Comparison of ENCODE assay signal across 9 mouse cellular contexts in the genomic region with DNA sequence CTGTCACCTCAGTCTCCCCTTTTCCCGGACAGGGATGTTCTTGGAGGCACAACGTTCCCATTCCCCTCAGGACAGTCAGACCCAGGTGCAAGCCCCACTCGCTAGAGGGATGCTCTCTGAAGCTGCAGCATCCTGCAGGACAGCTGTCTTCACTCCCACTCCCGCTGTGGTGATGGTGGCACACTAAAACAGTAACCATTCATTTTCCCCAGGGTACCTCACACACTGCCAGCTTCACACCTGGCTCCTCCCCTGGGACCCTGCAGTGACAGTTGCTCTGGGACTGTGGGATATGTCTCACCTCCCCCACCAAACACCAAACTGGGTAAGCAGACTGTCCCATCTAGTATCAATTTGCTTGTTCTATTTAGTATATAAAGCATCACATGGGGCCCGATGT. TPM values are rescaled to one million over a fixed set of nuclear protein-coding genes. Genes with fewer than 3 reads are reported as not detected.
DNase-seq lines count a peak whose midpoint lies in the region; ATAC-seq and TF ChIP-seq lines count a peak whose summit lies in the region.
"Had no signal": no experiment of that assay in that cellular context is flagged by ENCODE, and none has a peak within 500 bp of the region (broad histone marks: within the 10 kb centered on the region; RNA-seq: fewer than 3 reads in every experiment).

No protein-coding gene starts in this region.

- H3K27me3 ChIP-seq in heart, embryonic 12.5 days (replicated peaks), result no peaks in the 10 kb centered on the region
- H3K27me3 ChIP-seq in G1E (ENCODE audit: insufficient read depth, low read length), result no peaks in the 10 kb centered on the region
- H3K27me3 ChIP-seq in heart, postnatal 0 days (ENCODE audit: control insufficient read depth, insufficient read depth, low read length), result no peaks in the 10 kb centered on the region
- no peaks in the 10 kb centered on the region for H3K27me3 ChIP-seq in midbrain, embryonic 11.5 days (ENCODE audit: control insufficient read depth, insufficient read depth, low read length)
- H3K27me3 ChIP-seq: Patski had no signal

- H3K9ac ChIP-seq in heart, embryonic 12.5 days, result peak overlapping the region; percentile 76
- peak overlapping the region; percentile 53; the same call in 1 of the 2 replicates for H3K9ac ChIP-seq in heart, postnatal 0 days (replicated peaks; ENCODE audit: low read depth, low read length)
- peak overlapping the region; percentile 70 for H3K9ac ChIP-seq in midbrain, embryonic 11.5 days (ENCODE audit: low read length)

- peak overlapping the region; percentile 65 for H3K4me3 ChIP-seq in heart, embryonic 12.5 days
- H3K4me3 ChIP-seq in G1E (ENCODE audit: low read depth, low read length), result peak overlapping the region; percentile 86
- peak overlapping the region; percentile 66 for H3K4me3 ChIP-seq in heart, postnatal 0 days (ENCODE audit: low read depth, low read length)
- H3K4me3 ChIP-seq in midbrain, embryonic 11.5 days (ENCODE audit: low read depth, low read length), result peak overlapping the region; percentile 56

- peaks cover 16% of the 10 kb centered on the region for H3K4me1 ChIP-seq in heart, embryonic 12.5 days (replicated peaks)
- H3K4me1 ChIP-seq in G1E (ENCODE audit: insufficient read depth, low read depth, low read length), result peaks cover 55% of the 10 kb centered on the region
- H3K4me1 ChIP-seq in heart, postnatal 0 days (ENCODE audit: control insufficient read depth, insufficient read depth), result peaks cover 10% of the 10 kb centered on the region; the same call in 1 of the 2 replicates
- peaks cover 13% of the 10 kb centered on the region for H3K4me1 ChIP-seq in midbrain, embryonic 11.5 days (ENCODE audit: control insufficient read depth, insufficient read depth, low read length)

- no peaks in the 10 kb centered on the region; the same call in 1 of the 2 replicates for H3K9me3 ChIP-seq in heart, embryonic 12.5 days (replicated peaks)
- no peaks in the 10 kb centered on the region for H3K9me3 ChIP-seq in G1E (replicated peaks)
- H3K9me3 ChIP-seq in heart, postnatal 0 days (replicated peaks; ENCODE audit: control insufficient read depth, low read length), result no peaks in the 10 kb centered on the region
- H3K9me3 ChIP-seq in midbrain, embryonic 11.5 days (ENCODE audit: control insufficient read depth, low read length), result 0 out of 2 replicates have a peak, but pooled peaks cover 3% of the 10 kb centered on the region

- no peak overlapping the region for H3K27ac ChIP-seq in heart, embryonic 12.5 days (ENCODE audit: poor library complexity, severe bottlenecking)
- H3K27ac ChIP-seq in heart, postnatal 0 days (ENCODE audit: low read depth), result no peak overlapping the region
- H3K27ac ChIP-seq in midbrain, embryonic 11.5 days (ENCODE audit: low read depth, low read length), result no peak overlapping the region

- H3K36me3 ChIP-seq in heart, embryonic 12.5 days, result peaks cover 49% of the 10 kb centered on the region
- peaks cover 83% of the 10 kb centered on the region for H3K36me3 ChIP-seq in G1E (replicated peaks)
- H3K36me3 ChIP-seq in heart, postnatal 0 days (replicated peaks; ENCODE audit: control insufficient read depth, insufficient read depth, low read length), result peaks cover 28% of the 10 kb centered on the region
- peaks cover 18% of the 10 kb centered on the region for H3K36me3 ChIP-seq in midbrain, embryonic 11.5 days (ENCODE audit: control insufficient read depth, insufficient read depth, low read length)

- 21% methylated on average over 5 of the region's 5 CpGs for WGBS in heart, embryonic 12.5 days
- WGBS in heart, postnatal 0 days, result 23% methylated on average over 5 of the region's 5 CpGs
- 29% methylated on average over 5 of the region's 5 CpGs for WGBS in midbrain, embryonic 11.5 days

- intact Hi-C loops in left cerebral cortex, postnatal 14 days (cut with DNase I), result loop anchor here (2.0 kb wide), 1 partner anchor 47 kb away; no protein-coding TSS in a partner anchor

- peak overlapping the region; percentile 78 for H3K4me2 ChIP-seq in heart, embryonic 12.5 days
- peak overlapping the region; percentile 91 for H3K4me2 ChIP-seq in heart, postnatal 0 days (ENCODE audit: low read depth, low read length)
- H3K4me2 ChIP-seq in midbrain, embryonic 11.5 days, result peak overlapping the region; percentile 77

- no peak for DNase-seq in heart, adult 9 months (ENCODE audit: low spot score in 2 of 2)
- no peak for DNase-seq in G1E (ENCODE audit: low spot score)
- no peak for DNase-seq in heart, postnatal 0 days (ENCODE audit: low spot score)
- DNase-seq in midbrain, embryonic 11.5 days (ENCODE audit: low spot score, missing footprints), result no peak
- DNase-seq in retina, embryonic 14.5 days (ENCODE audit: low spot score), result no peak
- DNase-seq in spleen, postnatal 36 days (ENCODE audit: low spot score in 2 of 2), result no peak
- no peak for DNase-seq in left cerebral cortex, postnatal 14 days (ENCODE audit: low spot score in 2 of 2)

- TF ChIP-seq EP300 in heart, postnatal 0 days (IDR thresholded peaks at IDR 0.05; ENCODE audit: low read depth), result no peak

- no peak for ATAC-seq in heart, embryonic 12.5 days (ENCODE audit: insufficient number of reproducible peaks, low FRiP score)
- ATAC-seq in G1E (ENCODE audit: extremely low read depth, insufficient number of reproducible peaks, low FRiP score, poor library complexity, severe bottlenecking), result no peak
- ATAC-seq in heart, postnatal 0 days (ENCODE audit: insufficient read depth, low read depth), result no peak
- ATAC-seq in midbrain, embryonic 11.5 days (ENCODE audit: low FRiP score), result no peak

- TF ChIP-seq CTCF in G1E (IDR thresholded peaks at IDR 0.05; ENCODE audit: low read depth, low read length), result no peak
- TF ChIP-seq CTCF in heart, postnatal 0 days (IDR thresholded peaks at IDR 0.05; ENCODE audit: low read depth), result no peak

RNA-seq across cellular contexts. Expression of a gene that starts 0.9 kb away (rescaled TPM):
- polyA plus RNA-seq in heart, embryonic 12.5 days (2016; fragmentation: Nextera tagmentation; extraction: Ambion mirVana), result 63.1 and 68.1 TPM in 2 replicates
- total RNA-seq in G1E (2014; fragmentation: Nextera tagmentation) (70.1 and 106 TPM in 2 replicates), G1E (2017) (54.6 and 72.4 TPM in 2 replicates)
- polyA plus RNA-seq in G1E (2012), result 252 and 268 TPM in 2 replicates
- 36.1 and 41.8 TPM in 2 replicates for total RNA-seq in heart, postnatal 0 days (2014; rRNA removed; ENCODE audit: low replicate concordance)
- polyA plus RNA-seq in heart, postnatal 0 days (2015; fragmentation: Nextera tagmentation; extraction: Ambion mirVana), result 18.3 and 18.9 TPM in 2 replicates
- polyA plus RNA-seq in midbrain, embryonic 11.5 days (2014; fragmentation: Nextera tagmentation; extraction: Ambion mirVana), result 51.8 and 58.5 TPM in 2 replicates
- total RNA-seq in left cerebral cortex, postnatal 14 days (2021), result 1 to 10 TPM; 4.2 to 7.0 TPM

RNA-seq across cellular contexts. Expression of a gene that starts 6.0 kb away (rescaled TPM):
- 54.7 and 55.3 TPM in 2 replicates for polyA plus RNA-seq in heart, embryonic 12.5 days (2016; fragmentation: Nextera tagmentation; extraction: Ambion mirVana)
- 98.5 and 107 TPM in 2 replicates for total RNA-seq in G1E (2014; fragmentation: Nextera tagmentation)
- 34.0 and 39.0 TPM in 2 replicates for total RNA-seq in G1E (2017)
- 223 and 232 TPM in 2 replicates for polyA plus RNA-seq in G1E (2012)
- total RNA-seq in heart, postnatal 0 days (2014; rRNA removed; ENCODE audit: low replicate concordance), result 60.9 and 70.3 TPM in 2 replicates
- polyA plus RNA-seq in heart, postnatal 0 days (2015; fragmentation: Nextera tagmentation; extraction: Ambion mirVana), result 50.1 and 51.3 TPM in 2 replicates
- polyA plus RNA-seq in midbrain, embryonic 11.5 days (2014; fragmentation: Nextera tagmentation; extraction: Ambion mirVana), result 63.8 and 69.6 TPM in 2 replicates
- 10 to 100 TPM; 51.0 to 60.7 TPM for total RNA-seq in left cerebral cortex, postnatal 14 days (2021)

RNA-seq across cellular contexts. Expression of a gene that starts 15.9 kb away (rescaled TPM):
- 0.15 TPM in 1 of 2 replicates, not detected in the other for polyA plus RNA-seq in heart, embryonic 12.5 days (2016; fragmentation: Nextera tagmentation; extraction: Ambion mirVana)
- total RNA-seq in G1E (2014; fragmentation: Nextera tagmentation) (not detected in 2 replicates), G1E (2017) (not detected in 2 replicates)
- polyA plus RNA-seq in G1E (2012), result not detected in 2 replicates
- 1.2 and 2.6 TPM in 2 replicates for total RNA-seq in heart, postnatal 0 days (2014; rRNA removed; ENCODE audit: low replicate concordance)
- polyA plus RNA-seq in heart, postnatal 0 days (2015; fragmentation: Nextera tagmentation; extraction: Ambion mirVana), result 0.11 and 0.12 TPM in 2 replicates
- polyA plus RNA-seq in midbrain, embryonic 11.5 days (2014; fragmentation: Nextera tagmentation; extraction: Ambion mirVana), result 0.07 TPM in 1 of 2 replicates, not detected in the other
- under 1 TPM in 1 of 2 experiments, not detected in 1; 0.15 TPM for total RNA-seq in left cerebral cortex, postnatal 14 days (2021)

RNA-seq across cellular contexts. Expression of a gene that starts 23.3 kb away (rescaled TPM):
- 0.94 and 1.2 TPM in 2 replicates for polyA plus RNA-seq in heart, embryonic 12.5 days (2016; fragmentation: Nextera tagmentation; extraction: Ambion mirVana)
- total RNA-seq in G1E (2014; fragmentation: Nextera tagmentation) (not detected in 2 replicates), G1E (2017) (0.05 TPM in 1 of 2 replicates, not detected in the other)
- polyA plus RNA-seq in G1E (2012), result not detected in 2 replicates
- total RNA-seq in heart, postnatal 0 days (2014; rRNA removed; ENCODE audit: low replicate concordance), result 3.3 and 4.5 TPM in 2 replicates
- 2.5 and 2.6 TPM in 2 replicates for polyA plus RNA-seq in heart, postnatal 0 days (2015; fragmentation: Nextera tagmentation; extraction: Ambion mirVana)
- 0.07 TPM in 1 of 2 replicates, not detected in the other for polyA plus RNA-seq in midbrain, embryonic 11.5 days (2014; fragmentation: Nextera tagmentation; extraction: Ambion mirVana)
- total RNA-seq in left cerebral cortex, postnatal 14 days (2021), result under 1 TPM in 1 of 2 experiments, not detected in 1; 0.30 TPM

RNA-seq across cellular contexts. Expression of a gene that starts 24.5 kb away (rescaled TPM):
- polyA plus RNA-seq in heart, embryonic 12.5 days (2016; fragmentation: Nextera tagmentation; extraction: Ambion mirVana), result 0.12 TPM in 1 of 2 replicates, not detected in the other
- total RNA-seq in G1E (2014; fragmentation: Nextera tagmentation) (1.3 and 2.7 TPM in 2 replicates), G1E (2017) (0.16 and 0.70 TPM in 2 replicates)
- 0.10 and 0.35 TPM in 2 replicates for polyA plus RNA-seq in G1E (2012)
- total RNA-seq in heart, postnatal 0 days (2014; rRNA removed; ENCODE audit: low replicate concordance), result 1.2 TPM in 1 of 2 replicates, not detected in the other
- 0.65 and 0.81 TPM in 2 replicates for polyA plus RNA-seq in heart, postnatal 0 days (2015; fragmentation: Nextera tagmentation; extraction: Ambion mirVana)
- polyA plus RNA-seq in midbrain, embryonic 11.5 days (2014; fragmentation: Nextera tagmentation; extraction: Ambion mirVana), result 0.21 and 0.33 TPM in 2 replicates
- total RNA-seq in left cerebral cortex, postnatal 14 days (2021), result not detected
